Mouse (Mus musculus) large intestine, adult 2 months (tissue): ENCODE data around the gene Rdm1. TPM values are rescaled to one million over a fixed set of nuclear protein-coding genes. Genes with fewer than 3 reads are reported as not detected.

Experiments used
- DNase-seq: peaks from one replicate; pipeline ENCODE4 v3.0.0-alpha.2; 2012; ENCODE audit warnings: low read depth, low spot score
- WGBS: fragments of 180-500 bp; shearing (Covaris S2); methylation state at CpG from one replicate; pipeline ENCODE4 v1.1.7; 2018; 5-methylcytosine and 5-hydroxymethylcytosine counted together
- polyA plus RNA-seq: library from polyadenylated mRNA; depleted of rRNA; stranded (reverse); fragments of >200 nt; gene quantifications from 2 replicates; pipeline ENCODE4 v1.2.3, GENCODE M21; 2012; rRNA removed

The Rdm1 gene
- polyA plus RNA-seq, 1 experiment, result 26.7 TPM

- no peak for DNase-seq
- 93% methylated on average over 5 of the region's 5 CpGs for WGBS
These were observed 47.1 kb downstream of the Rdm1 start for GRCm38 (mm10) chr11:101674106-101674505.

- 85% methylated on average over 4 of the region's 4 CpGs for whole genome bisulfite sequencing
- DNase-seq, result no peak
These were observed 48.4 kb downstream of the Rdm1 start for GRCm38 (mm10) chr11:101675349-101675748.

GRCm38 (mm10) chr11:101677655-101678054 lies 50.7 kb downstream of the Rdm1 start:
- WGBS, result 82% methylated on average over 12 of the region's 12 CpGs
- DNase-seq, result no peak

- DNase-seq, result no peak
- WGBS, result 67% methylated on average over 5 of the region's 5 CpGs
These were observed 51.8 kb downstream of the Rdm1 start for GRCm38 (mm10) chr11:101678770-101679169.

- WGBS, result 69% methylated on average over 5 of the region's 7 CpGs
These were observed 52.9 kb downstream of the Rdm1 start for GRCm38 (mm10) chr11:101679907-101680306.

GRCm38 (mm10) chr11:101680634-101681325 lies 53.8 kb downstream of the Rdm1 start:
- WGBS, result 56% methylated on average over 3 of the region's 3 CpGs
- DNase-seq, result no peak

More at GRCm38 (mm10) chr11:101679907-101680306, 52.9 kb downstream of the Rdm1 start:
- no peak for DNase-seq

GRCm38 (mm10) chr11:101681968-101682367 lies 55.0 kb downstream of the Rdm1 start:
- WGBS, result 91% methylated on average over 1 of the region's 1 CpGs
- DNase-seq, result no peak

- 35% methylated on average over 7 of the region's 7 CpGs for WGBS
- DNase-seq, result no peak
These were observed 55.5 kb downstream of the Rdm1 start for GRCm38 (mm10) chr11:101682410-101682960.

Other genes with a start within 250 kb of the Rdm1 start
- 17.0 and 17.9 TPM in 2 replicates for gene Aarsd1, start 209.6 kb upstream of the Rdm1 start, polyA plus RNA-seq
- gene Gm27029, start 202.4 kb upstream of the Rdm1 start, polyA plus RNA-seq, result 0.32 and 0.41 TPM in 2 replicates
- 19.7 and 23.6 TPM in 2 replicates for gene Rundc1, start 202.1 kb upstream of the Rdm1 start, polyA plus RNA-seq
- gene Ptges3l, start 201.9 kb upstream of the Rdm1 start, polyA plus RNA-seq, result 1.8 and 3.2 TPM in 2 replicates
- 386 and 502 TPM in 2 replicates for gene Rpl27, start 184.9 kb upstream of the Rdm1 start, polyA plus RNA-seq
- gene Ifi35, start 178.8 kb upstream of the Rdm1 start, polyA plus RNA-seq, result 96.2 and 146 TPM in 2 replicates
- 13.4 and 20.2 TPM in 2 replicates for gene Rnd2, start 162.2 kb upstream of the Rdm1 start, polyA plus RNA-seq
- 90.6 and 140 TPM in 2 replicates for gene Vat1, start 161.0 kb upstream of the Rdm1 start, polyA plus RNA-seq
- 1.3 and 2.1 TPM in 2 replicates for gene Brca1, start 75.2 kb upstream of the Rdm1 start, polyA plus RNA-seq
- 58.9 and 105 TPM in 2 replicates for gene Nbr1, start 75.0 kb upstream of the Rdm1 start, polyA plus RNA-seq
- 112 and 164 TPM in 2 replicates for gene Tmem106a, start 45.0 kb upstream of the Rdm1 start, polyA plus RNA-seq
- not detected in 2 replicates for gene Gm11634, start 27.9 kb upstream of the Rdm1 start, polyA plus RNA-seq
- 26.3 and 36.9 TPM in 2 replicates for gene Arl4d, start 38.3 kb downstream of the Rdm1 start, polyA plus RNA-seq
- gene Dhx8, start 105.7 kb downstream of the Rdm1 start, polyA plus RNA-seq, result 12.0 and 13.0 TPM in 2 replicates
- 1.3 and 1.8 TPM in 2 replicates for gene Etv4, start 158.2 kb downstream of the Rdm1 start, polyA plus RNA-seq